Mouse (Mus musculus) lung, postnatal 0 days (tissue): ENCODE results near the gene Tmem53. TPM values are rescaled to one million over a fixed set of nuclear protein-coding genes. Genes with fewer than 3 reads are reported as not detected.

ENCODE experiments used
- ATAC-seq: fragments of 200-750 bp; cut with Nextera tagmentation; 2 replicates; pipeline ENCODE4 v1.8.0; 2017; ENCODE audit warnings: moderate library complexity
- DNase-seq: peaks from one replicate; pipeline ENCODE4 v3.0.0-alpha.2; 2016; ENCODE audit warnings: low spot score
- H3K27ac ChIP-seq: fragments of 300-500 bp; sonication (generic); 2 replicates; pipeline ENCODE4 v1.5.1; 2014; ENCODE audit warnings: antibody characterized with exemption, mild to moderate bottlenecking, low read length, mixed read lengths
- H3K27me3 ChIP-seq: fragments of 300-500 bp; sonication (generic); replicated peaks from 2 replicates; pipeline ENCODE4 v1.6.1; 2014; ENCODE audit warnings: low read length, mixed read lengths; ENCODE audit not compliant: insufficient read depth
- H3K36me3 ChIP-seq: fragments of 300-500 bp; sonication (generic); 2 replicates; pipeline ENCODE4 v1.6.1; 2014; ENCODE audit warnings: low read length, mixed read lengths; ENCODE audit not compliant: insufficient read depth
- H3K4me1 ChIP-seq: fragments of 300-500 bp; sonication (generic); 2 replicates; pipeline ENCODE4 v1.6.1; 2014; ENCODE audit warnings: antibody characterized with exemption, low read depth, low read length, mixed read lengths; ENCODE audit not compliant: insufficient read depth
- H3K4me2 ChIP-seq: fragments of 300-500 bp; sonication (generic); replicated peaks from 2 replicates; pipeline ENCODE4 v1.6.1; 2014; ENCODE audit warnings: low read depth, mild to moderate bottlenecking, low read length, moderate library complexity, mixed read lengths
- H3K4me3 ChIP-seq: fragments of 300-500 bp; sonication (generic); 2 replicates; pipeline ENCODE4 v1.5.1; 2014; ENCODE audit warnings: low read depth, low read length
- H3K9ac ChIP-seq: fragments of 300-500 bp; sonication (generic); replicated peaks from 2 replicates; pipeline ENCODE4 v1.6.1; 2014; ENCODE audit warnings: low read depth, mild to moderate bottlenecking
- H3K9me3 ChIP-seq: fragments of 300-500 bp; sonication (generic); 2 replicates; pipeline ENCODE4 v1.6.1; 2016; ENCODE audit warnings: low read length, mixed read lengths
- CTCF ChIP-seq: IDR thresholded peaks from 2 replicates; pipeline ENCODE4 v1.5.1; 2016; ENCODE audit warnings: antibody characterized with exemption, mild to moderate bottlenecking
- EP300 ChIP-seq: IDR thresholded peaks from 2 replicates; pipeline ENCODE4 v1.6.1; 2016; ENCODE audit warnings: antibody characterized with exemption, mild to moderate bottlenecking, control low read depth
- WGBS: fragments of 180-500 bp; shearing (Covaris S2); extraction: QIAGEN DNeasy Blood & Tissue Kit; methylation state at CpG from one replicate; pipeline ENCODE4 v1.1.7; 2014; 5-methylcytosine and 5-hydroxymethylcytosine counted together
- polyA plus RNA-seq: library from polyadenylated mRNA; unstranded; fragments of >200 nt; fragmentation: Nextera tagmentation; extraction: Ambion mirVana; gene quantifications from 2 replicates; pipeline ENCODE4 v1.2.1, GENCODE M21; 2015

The Tmem53 gene
- 23.5 and 27.6 TPM in 2 replicates for polyA plus RNA-seq

- H3K27me3 ChIP-seq = no peaks in the 10 kb centered on the region
- H3K4me3 ChIP-seq = peak within 1 kb of the TSS; percentile 73
- ATAC-seq = peak; percentile 100
- WGBS = under 1% methylated on average over 31 of the region's 43 CpGs
- no peaks in the 10 kb centered on the region for H3K9me3 ChIP-seq
- peak within 1 kb of the TSS; percentile 85 for H3K4me2 ChIP-seq
- H3K36me3 ChIP-seq = no peaks in the 10 kb centered on the region
- TF ChIP-seq CTCF (no peak), EP300 (no peak)
- peak; percentile 96 for DNase-seq
- H3K4me1 ChIP-seq = peaks cover 7% of the 10 kb centered on the region; the same call in 1 of the 2 replicates
- H3K27ac ChIP-seq = peak within 1 kb of the TSS; percentile 90
- H3K9ac ChIP-seq = peak within 1 kb of the TSS; percentile 69
These were observed at the start of gene Tmem53, which contains the start of gene Armh1 for GRCm38 (mm10) chr4:117251801-117252316. TSS of gene Tmem53 (plus strand) at chr4:117251951. TSS of gene Armh1 (minus strand) at chr4:117252125.

GRCm38 (mm10) chr4:117202046-117202991, 49.4 kb upstream of the Tmem53 start:
- WGBS = under 1% methylated on average over 25 of the region's 25 CpGs
- no peaks in the 10 kb centered on the region for H3K36me3 ChIP-seq
- peak overlapping the region; percentile 32 for H3K4me3 ChIP-seq
- H3K9ac ChIP-seq = peak overlapping the region; percentile 47
- peak; percentile 95 for ATAC-seq
- H3K4me1 ChIP-seq = no peaks in the 10 kb centered on the region
- no peaks in the 10 kb centered on the region for H3K27me3 ChIP-seq
- no peaks in the 10 kb centered on the region for H3K9me3 ChIP-seq
- DNase-seq = peak; percentile 93
- H3K27ac ChIP-seq = peak overlapping the region; percentile 75
- peak overlapping the region; percentile 52 for H3K4me2 ChIP-seq
- TF ChIP-seq CTCF (peak; percentile 80), EP300 (peak; percentile 88)

- peak overlapping the region; percentile 52; the same call in 1 of the 2 replicates for H3K4me2 ChIP-seq
- no peak for DNase-seq
- no peaks in the 10 kb centered on the region for H3K4me1 ChIP-seq
- 36% methylated on average over 4 of the region's 4 CpGs for WGBS
- no peak overlapping the region for H3K4me3 ChIP-seq
- no peaks in the 10 kb centered on the region for H3K27me3 ChIP-seq
- TF ChIP-seq EP300 (no peak), CTCF (no peak)
- H3K9ac ChIP-seq = peak overlapping the region; percentile 47; the same call in 1 of the 2 replicates
- no peaks in the 10 kb centered on the region for H3K9me3 ChIP-seq
- H3K27ac ChIP-seq = peak overlapping the region; percentile 75
- no peak for ATAC-seq
- no peaks in the 10 kb centered on the region for H3K36me3 ChIP-seq
These were observed 48.8 kb upstream of the Tmem53 start for GRCm38 (mm10) chr4:117202992-117203354.

- H3K9ac ChIP-seq = no peak overlapping the region
- no peak for DNase-seq
- no peak overlapping the region for H3K4me2 ChIP-seq
- H3K4me1 ChIP-seq = no peaks in the 10 kb centered on the region
- H3K4me3 ChIP-seq = no peak overlapping the region
- H3K9me3 ChIP-seq = no peaks in the 10 kb centered on the region
- no peaks in the 10 kb centered on the region for H3K36me3 ChIP-seq
- no peaks in the 10 kb centered on the region for H3K27me3 ChIP-seq
- 67% methylated on average over 6 of the region's 6 CpGs for WGBS
- TF ChIP-seq CTCF (no peak), EP300 (no peak)
- ATAC-seq = no peak
- no peak overlapping the region for H3K27ac ChIP-seq
These were observed 42.2 kb upstream of the Tmem53 start for GRCm38 (mm10) chr4:117209592-117209991.

- H3K27ac ChIP-seq = peak overlapping the region; percentile 45; the same call in 1 of the 2 replicates
- H3K27me3 ChIP-seq = no peaks in the 10 kb centered on the region
- peak overlapping the region; percentile 29 for H3K4me2 ChIP-seq
- no peaks in the 10 kb centered on the region for H3K36me3 ChIP-seq
- DNase-seq (peak; percentile 92), ATAC-seq (peak; percentile 88)
- no peaks in the 10 kb centered on the region for H3K4me1 ChIP-seq
- H3K9ac ChIP-seq = 0 out of 2 replicates have a peak overlapping the region, but pooled peaks have one; percentile 16
- H3K4me3 ChIP-seq = no peak overlapping the region
- peak; percentile 87 for TF ChIP-seq CTCF
- peak; percentile 19; the same call in 1 of the 2 replicates for TF ChIP-seq EP300
- 6% methylated on average over 20 of the region's 20 CpGs for WGBS
- no peaks in the 10 kb centered on the region for H3K9me3 ChIP-seq
These were observed 41.3 kb upstream of the Tmem53 start for GRCm38 (mm10) chr4:117210147-117211074.
